Mouse (Mus musculus) E14TG2a.4 (cell line): Measurements from ENCODE around the gene Gstt1.

Experiments
- H3K27me3 ChIP-seq: 2 replicates; pipeline ENCODE4 v1.6.1; 2014; ENCODE audit warnings: low read length, control low read depth; ENCODE audit not compliant: insufficient read depth
- H3K36me3 ChIP-seq: 2 replicates; pipeline ENCODE4 v1.6.1; 2014; ENCODE audit warnings: low read length, control low read depth; ENCODE audit not compliant: insufficient read depth
- H3K4me1 ChIP-seq: replicated peaks from 2 replicates; pipeline ENCODE4 v1.6.1; 2014; ENCODE audit warnings: low read depth, low read length, control low read depth
- H3K4me3 ChIP-seq: replicated peaks from 2 replicates; pipeline ENCODE4 v1.5.1; 2014; ENCODE audit warnings: mild to moderate bottlenecking, low read length
- H3K9me3 ChIP-seq: 2 replicates; pipeline ENCODE4 v1.6.1; 2014; ENCODE audit warnings: low read length, control low read depth
- CTCF ChIP-seq: conservative IDR thresholded peaks from 2 replicates; pipeline ENCODE4 v1.5.1; 2014; ENCODE audit warnings: low read length
- NANOG ChIP-seq: IDR thresholded peaks from 2 replicates; pipeline ENCODE4 v1.6.1; 2014; ENCODE audit warnings: borderline replicate concordance, low read length, mixed read lengths
- POU5F1 ChIP-seq: IDR thresholded peaks from 2 replicates; pipeline ENCODE4 v1.6.1; 2014; ENCODE audit warnings: low read length, borderline replicate concordance

Gstt1 gene

DNA sequence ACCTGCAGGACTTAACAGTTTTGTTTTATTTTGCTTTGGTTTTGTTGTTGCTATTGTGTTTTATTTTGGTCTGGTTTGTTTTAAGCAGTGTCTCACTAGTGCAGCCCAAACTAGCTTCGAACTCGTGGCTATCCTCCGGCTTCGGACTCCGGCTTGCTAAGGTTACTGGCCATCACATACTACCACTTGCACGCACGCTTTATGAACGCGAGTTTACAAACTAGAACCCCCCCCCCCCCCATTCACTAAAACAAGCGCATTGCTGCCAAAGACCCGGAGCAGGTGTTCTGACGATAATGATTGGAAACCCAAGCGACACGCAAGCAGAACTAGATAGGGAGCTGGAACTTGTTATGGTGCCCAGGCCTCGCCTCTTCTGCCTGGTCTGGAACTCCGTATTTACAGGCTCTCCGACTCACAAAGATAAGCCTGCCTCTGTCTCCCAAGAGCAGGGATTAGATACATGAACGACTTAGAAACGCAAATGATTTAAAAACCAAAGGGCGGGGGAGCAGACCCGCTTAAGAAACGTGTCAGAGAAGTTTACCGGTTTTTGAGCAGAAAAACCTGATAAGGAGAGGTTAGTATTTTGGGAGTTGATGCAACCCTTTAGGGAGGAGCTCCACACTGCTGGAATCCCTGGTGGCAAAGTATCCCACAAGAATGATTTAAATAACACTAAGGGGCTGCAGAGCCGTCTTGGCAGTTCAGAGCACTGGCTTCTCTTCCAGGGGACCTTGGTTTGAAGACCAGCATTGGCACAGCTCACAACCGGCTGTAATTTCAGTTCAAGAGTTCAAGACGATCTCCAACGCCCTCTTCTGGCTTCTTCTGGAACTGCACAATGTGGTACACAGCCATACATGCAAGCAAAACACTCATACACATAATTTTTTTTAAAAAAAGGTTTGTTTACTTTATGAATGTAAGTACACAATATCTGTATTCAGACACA is 33.6 kb downstream of the Gstt1 start:
- peak overlapping the region; percentile 95 for H3K4me3 ChIP-seq
- no peaks in the 10 kb centered on the region for H3K27me3 ChIP-seq
- peaks cover 44% of the 10 kb centered on the region for H3K4me1 ChIP-seq
- H3K36me3 ChIP-seq: peaks cover 24% of the 10 kb centered on the region
- no peaks in the 10 kb centered on the region for H3K9me3 ChIP-seq
- TF ChIP-seq CTCF (peak; percentile 91), POU5F1 (no peak)

DNA sequence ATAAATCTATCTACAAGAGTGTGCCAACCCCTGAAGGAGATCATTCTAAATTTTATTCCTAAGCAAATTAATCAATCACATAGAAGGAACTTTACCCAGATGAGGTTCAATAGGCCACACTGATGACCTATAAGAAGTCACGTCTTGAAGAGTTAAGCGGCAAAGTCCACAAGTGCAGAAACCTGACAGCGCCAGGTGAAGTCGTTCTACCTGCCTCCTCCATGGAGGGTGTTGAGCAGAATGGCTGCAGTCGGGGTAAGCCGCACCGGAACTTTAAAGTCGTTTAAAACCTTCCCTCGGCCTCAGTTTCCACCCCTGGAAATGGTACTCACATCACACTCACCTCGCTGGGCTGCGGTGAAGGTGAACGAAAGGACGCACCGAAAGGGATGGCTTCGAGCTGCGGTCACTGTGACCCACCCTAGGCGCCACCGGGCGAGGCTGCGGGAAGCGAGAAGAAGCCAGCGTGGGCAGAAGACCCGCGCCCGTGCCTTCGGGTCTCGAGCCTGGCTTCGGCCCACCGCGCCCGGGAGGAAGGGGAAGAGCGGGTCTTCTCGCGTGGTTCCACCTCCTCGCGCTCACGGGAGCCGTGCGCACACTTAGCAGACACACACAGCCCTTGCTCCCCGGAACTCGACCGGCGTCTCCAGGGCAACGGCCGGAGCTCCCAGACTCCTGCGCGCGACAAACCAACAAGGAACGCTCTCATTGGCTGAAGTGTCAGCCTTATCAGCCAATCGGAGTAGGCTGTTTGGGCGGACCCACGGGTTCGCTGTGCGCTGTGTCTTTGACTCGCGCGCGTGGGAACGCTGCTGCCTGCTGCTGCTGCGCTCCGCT is 34.5 kb downstream of the Gstt1 start, which contains the start of gene Cabin1:
Cabin1 (minus strand) TSS at position 660 of the 837 bp plus-strand sequence.
- peaks cover 41% of the 10 kb centered on the region for H3K4me1 ChIP-seq
- no peak for TF ChIP-seq POU5F1
- TF ChIP-seq NANOG: no peak
- TF ChIP-seq CTCF: no peak
- H3K27me3 ChIP-seq: no peaks in the 10 kb centered on the region
- no peaks in the 10 kb centered on the region for H3K9me3 ChIP-seq
- H3K36me3 ChIP-seq: peaks cover 31% of the 10 kb centered on the region
- H3K4me3 ChIP-seq: peak within 1 kb of the TSS; percentile 95

DNA sequence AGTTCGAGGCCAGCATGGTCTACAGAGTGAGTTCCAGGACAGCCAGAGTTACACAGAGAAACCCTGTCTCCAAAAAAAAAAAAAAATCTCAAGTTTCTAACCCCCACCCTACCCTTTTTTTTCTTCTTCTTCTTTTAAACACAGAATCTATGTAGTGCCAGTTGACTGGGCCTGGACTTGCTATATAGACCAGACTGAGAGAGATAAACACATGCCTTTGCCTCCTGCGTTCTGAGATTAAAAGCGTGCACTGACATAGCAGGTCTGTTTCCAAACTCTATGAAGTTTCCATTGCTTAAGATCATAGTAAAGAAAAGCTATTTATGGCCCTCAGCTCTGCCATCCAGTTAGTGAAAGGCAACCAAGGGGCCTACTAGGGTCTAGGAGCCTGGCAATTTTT is 36.0 kb downstream of the Gstt1 start:
- Histone ChIP-seq H3K9me3 (no peaks in the 10 kb centered on the region), H3K27me3 (no peaks in the 10 kb centered on the region), H3K36me3 (peaks cover 44% of the 10 kb centered on the region), H3K4me3 (no peak overlapping the region), H3K4me1 (peaks cover 34% of the 10 kb centered on the region)
- TF ChIP-seq POU5F1 (no peak), NANOG (no peak), CTCF (no peak)

DNA sequence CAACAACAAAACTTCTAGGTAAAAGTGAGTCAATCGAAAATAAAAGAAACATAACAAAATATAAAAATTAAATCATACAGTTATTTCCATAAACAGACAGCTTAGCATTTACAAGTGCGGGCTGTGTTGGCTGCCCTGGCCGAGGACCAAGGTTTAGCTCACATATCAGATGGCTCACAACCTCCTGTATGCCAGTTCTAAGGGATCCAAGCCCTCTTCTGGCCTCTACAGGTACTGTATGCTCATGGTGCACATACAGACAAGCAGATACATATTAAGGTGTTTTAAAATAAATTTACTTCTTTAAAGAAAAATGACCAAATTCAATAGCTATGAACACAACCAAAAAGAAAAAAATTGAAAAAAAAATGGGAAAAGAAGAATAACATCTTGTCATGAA is 38.1 kb downstream of the Gstt1 start:
- H3K4me1 ChIP-seq: peaks cover 30% of the 10 kb centered on the region
- no peak overlapping the region for H3K4me3 ChIP-seq
- TF ChIP-seq CTCF (peak; percentile 45), POU5F1 (no peak)
- peaks cover 64% of the 10 kb centered on the region for H3K36me3 ChIP-seq
- no peaks in the 10 kb centered on the region for H3K9me3 ChIP-seq
- no peaks in the 10 kb centered on the region for H3K27me3 ChIP-seq

DNA sequence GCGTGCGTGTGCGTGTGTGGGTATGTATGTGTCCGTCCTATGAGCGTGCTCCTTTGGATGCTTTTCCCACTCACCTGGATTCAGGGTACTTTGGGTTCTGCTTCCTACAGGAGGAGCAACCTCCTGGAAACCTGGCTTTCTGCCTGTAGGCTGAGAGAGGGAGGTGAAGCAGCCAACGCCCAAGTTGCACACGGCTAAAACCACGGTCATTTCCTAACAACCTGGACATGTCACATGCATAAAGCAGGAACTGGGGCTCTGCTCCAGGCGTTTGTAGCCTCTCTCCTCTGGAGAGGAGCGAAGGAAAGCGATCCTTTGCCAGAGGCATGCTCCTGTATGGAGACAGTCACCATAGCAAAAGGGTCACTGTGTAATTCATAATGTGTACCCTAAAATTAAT is 41.7 kb downstream of the Gstt1 start:
- TF ChIP-seq POU5F1 (no peak), CTCF (no peak), NANOG (no peak)
- Histone ChIP-seq H3K4me3 (no peak overlapping the region), H3K4me1 (peaks cover 24% of the 10 kb centered on the region), H3K27me3 (no peaks in the 10 kb centered on the region), H3K9me3 (no peaks in the 10 kb centered on the region), H3K36me3 (peaks cover 90% of the 10 kb centered on the region)

DNA sequence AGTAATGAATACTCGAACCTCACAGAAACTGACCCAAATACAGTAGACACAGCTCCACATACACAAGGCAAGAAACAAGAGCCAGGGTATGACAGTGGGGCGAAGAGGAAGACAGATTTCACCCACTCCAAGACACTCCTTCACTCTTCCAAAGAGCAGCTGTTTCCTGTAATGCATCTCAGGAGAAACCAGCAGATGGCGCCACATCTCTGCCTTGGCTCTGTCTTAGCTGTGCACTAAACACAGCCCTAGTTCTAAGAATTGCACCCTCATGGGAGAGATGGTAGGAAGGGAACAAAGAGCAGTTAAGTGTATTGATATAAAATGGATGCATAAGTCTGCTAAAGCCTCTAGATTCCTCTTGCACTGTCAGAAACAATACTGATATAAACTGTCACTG is 54.4 kb downstream of the Gstt1 start:
- Histone ChIP-seq H3K4me1 (peaks cover 4% of the 10 kb centered on the region; the same call in 1 of the 2 replicates), H3K36me3 (peaks cover 98% of the 10 kb centered on the region), H3K9me3 (no peaks in the 10 kb centered on the region), H3K27me3 (no peaks in the 10 kb centered on the region), H3K4me3 (no peak overlapping the region)
- TF ChIP-seq POU5F1 (no peak), NANOG (no peak), CTCF (peak; percentile 79)

DNA sequence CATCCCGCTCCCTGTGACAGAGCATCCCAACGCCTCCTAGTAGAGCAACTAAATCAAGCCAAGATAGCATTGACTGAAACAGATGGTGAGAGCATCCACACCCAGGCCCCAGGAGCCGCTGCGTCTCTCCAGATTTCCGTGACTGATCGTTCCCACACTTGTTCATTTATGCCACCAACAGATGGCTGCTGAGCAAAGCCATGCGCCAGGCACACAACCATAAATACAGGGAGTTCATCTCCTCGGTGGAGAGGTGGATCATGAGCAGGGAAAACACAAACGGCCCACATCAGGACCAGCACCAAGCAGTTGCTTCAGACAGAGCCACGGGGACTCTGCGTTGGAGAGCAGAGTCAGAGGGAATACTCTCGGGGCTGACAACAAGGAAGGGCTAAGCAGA is 55.0 kb downstream of the Gstt1 start:
- Histone ChIP-seq H3K4me3 (no peak overlapping the region), H3K4me1 (peaks cover 4% of the 10 kb centered on the region; the same call in 1 of the 2 replicates), H3K9me3 (no peaks in the 10 kb centered on the region), H3K27me3 (no peaks in the 10 kb centered on the region), H3K36me3 (peaks cover 100% of the 10 kb centered on the region)
- TF ChIP-seq NANOG (no peak), POU5F1 (no peak), CTCF (no peak)

DNA sequence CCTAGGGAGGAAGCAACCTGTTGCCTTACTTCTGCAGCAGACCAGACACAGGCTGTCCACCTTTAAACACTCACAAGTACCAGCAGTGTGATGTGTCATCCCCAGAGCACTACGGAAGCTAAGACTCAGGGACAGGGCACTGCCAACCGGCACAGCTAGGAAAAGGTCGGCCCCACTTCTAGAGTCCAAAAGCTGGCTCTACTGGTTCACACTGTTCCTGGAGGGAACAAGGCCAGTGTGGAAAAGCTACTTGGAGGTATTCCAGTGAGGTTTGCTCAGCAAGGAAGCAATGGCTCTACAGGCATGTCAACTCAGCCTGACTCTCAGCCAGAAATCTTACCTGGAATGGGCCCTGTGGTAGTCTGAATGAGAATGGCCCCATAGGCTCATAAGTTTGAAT is 57.5 kb downstream of the Gstt1 start:
- Histone ChIP-seq H3K4me3 (no peak overlapping the region), H3K9me3 (no peaks in the 10 kb centered on the region), H3K27me3 (no peaks in the 10 kb centered on the region), H3K36me3 (peaks cover 100% of the 10 kb centered on the region), H3K4me1 (peaks cover 4% of the 10 kb centered on the region; the same call in 1 of the 2 replicates)
- TF ChIP-seq CTCF (no peak), NANOG (no peak), POU5F1 (no peak)
